Mouse (Mus musculus) gastrocnemius, postnatal 36 days (tissue): ENCODE data around the gene Gm21244. TPM values are rescaled to one million over a fixed set of nuclear protein-coding genes. Genes with fewer than 3 reads are reported as not detected.
"Not testable (repeated sequence)": the region's sequence is repeated elsewhere in the genome, so short reads cannot be mapped to it uniquely, and the experiment has no call there.

Experiments
- DNase-seq, 2 experiments: peaks; one replicate each; pipeline ENCODE4 v3.0.0; 2022
- intact Hi-C: fragments of 180-260 bp; cut with DNase I; formaldehyde crosslinking; loops from one replicate; pipeline ENCODE4 v1.15.1; 2025
- long read RNA-seq, 2 experiments: library from polyadenylated mRNA; stranded (forward); transcript quantifications; one replicate each; pipeline ENCODE4 v2.0.0; 2021
- total RNA-seq, 2 experiments: library from RNA; stranded (reverse); gene quantifications; 2 replicates each; pipeline ENCODE4 v1.2.3; 2021

Gm21244 gene
- total RNA-seq = not detected
- long read RNA-seq, experiment 1 = 0 reads
- long read RNA-seq, experiment 2 = 0 reads

DNA sequence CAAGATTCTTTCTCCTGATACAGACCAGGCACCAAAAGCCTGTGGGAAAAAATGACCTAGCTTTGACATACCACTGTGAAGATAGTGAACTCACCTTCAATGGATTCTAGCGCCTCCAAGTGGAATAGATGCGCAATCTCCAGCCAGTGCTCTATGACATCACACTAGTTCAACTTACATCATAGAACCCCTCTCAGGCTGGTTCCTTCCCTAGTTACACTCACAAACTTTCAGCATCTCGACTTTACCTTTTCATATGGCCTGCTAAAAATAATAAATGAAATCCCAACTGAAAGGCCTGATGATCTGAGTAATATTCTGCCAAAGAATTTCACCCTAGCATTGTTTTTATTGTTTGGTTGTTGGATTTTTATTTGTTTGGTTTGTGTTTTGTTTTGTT, at the start of gene Gm21244:
TSS of gene Gm21244 (minus strand) at position 101 of the 400 bp plus-strand sequence.
- intact Hi-C loops, DNase-seq: not testable (repeated sequence)

Other genes starting within 250 kb of the Gm21244 start
- not detected for gene Gm28998, start 84.5 kb upstream of the Gm21244 start, total RNA-seq
- gene Gm21788, start 235.7 kb upstream of the Gm21244 start, total RNA-seq = not detected